Mouse (Mus musculus) MEL (cell line): ENCODE data around the gene Pitpnb. TPM values are rescaled to one million over a fixed set of nuclear protein-coding genes. Genes with fewer than 3 reads are reported as not detected.

Experiments
- DNase-seq: peaks from one replicate; pipeline ENCODE4 v3.0.0; 2011; ENCODE audit warnings: low read depth, low spot score
- H3K27ac ChIP-seq: 2 replicates; pipeline ENCODE4 v1.5.1; 2012; ENCODE audit warnings: low read depth, mild to moderate bottlenecking, control low read depth, low read length, moderate library complexity; ENCODE audit not compliant: control insufficient read depth
- H3K27me3 ChIP-seq, 2 experiments: fragments of 150-350 bp in 1 of 2; sonication (generic) in 1 of 2; 2 replicates each; pipeline ENCODE4 v1.6.1; 2012; ENCODE audit warnings: low read length in 2 of 2, mild to moderate bottlenecking in 2 of 2, improper control_type of control experiment in 1 of 2, moderate library complexity in 1 of 2; ENCODE audit not compliant: insufficient read depth in 2 of 2, control insufficient read depth in 1 of 2
- H3K36me3 ChIP-seq, 2 experiments: 2 replicates each; pipeline ENCODE4 v1.6.1; 2012 to 2014; ENCODE audit warnings: low read length in 2 of 2, improper control_type of control experiment in 1 of 2, inconsistent platforms in 1 of 2, mild to moderate bottlenecking in 1 of 2; ENCODE audit not compliant: insufficient read depth in 2 of 2, control insufficient read depth in 1 of 2
- H3K4me1 ChIP-seq, 2 experiments: fragments of 150-350 bp in 1 of 2; sonication (generic) in 1 of 2; 2 replicates each; pipeline ENCODE4 v1.6.1; 2012; ENCODE audit warnings: low read length in 2 of 2, improper control_type of control experiment in 1 of 2, mild to moderate bottlenecking in 1 of 2; ENCODE audit not compliant: insufficient read depth in 2 of 2, control insufficient read depth in 1 of 2
- H3K4me3 ChIP-seq, 2 experiments: fragments of 150-350 bp in 1 of 2; sonication (generic) in 1 of 2; 2 replicates each; pipeline ENCODE4 v1.5.1; 2012; ENCODE audit warnings: low read depth in 2 of 2, low read length in 2 of 2, mild to moderate bottlenecking in 2 of 2, moderate library complexity in 2 of 2, control low read depth in 1 of 2, improper control_type of control experiment in 1 of 2; ENCODE audit not compliant: control insufficient read depth in 1 of 2, insufficient read depth in 1 of 2
- H3K79me2 ChIP-seq: 2 replicates; pipeline ENCODE4 v1.6.1; 2012; ENCODE audit warnings: mild to moderate bottlenecking, low read length, moderate library complexity; ENCODE audit not compliant: control insufficient read depth, poor library complexity, insufficient read depth
- H3K9ac ChIP-seq: 2 replicates; pipeline ENCODE4 v1.6.1; 2012; ENCODE audit warnings: low read depth, mild to moderate bottlenecking, control low read depth, low read length, moderate library complexity; ENCODE audit not compliant: control insufficient read depth, poor library complexity, severe bottlenecking
- H3K9me3 ChIP-seq: fragments of 150-350 bp; sonication (generic); replicated peaks from 2 replicates; pipeline ENCODE4 v1.6.1; 2012; ENCODE audit warnings: mild to moderate bottlenecking, low read length, improper control_type of control experiment, moderate library complexity; ENCODE audit not compliant: insufficient read depth
- BHLHE40 ChIP-seq: IDR thresholded peaks from 2 replicates; pipeline ENCODE4 v1.6.1; 2012; ENCODE audit warnings: low read depth, mild to moderate bottlenecking, inconsistent platforms, low read length, improper control_type of control experiment, borderline replicate concordance
- CHD1 ChIP-seq: IDR thresholded peaks from 2 replicates; pipeline ENCODE4 v1.6.1; 2012; ENCODE audit warnings: low read depth, mild to moderate bottlenecking, inconsistent platforms, low read length, improper control_type of control experiment
- CHD2 ChIP-seq: IDR thresholded peaks from 2 replicates; pipeline ENCODE4 v1.6.1; 2011; ENCODE audit warnings: low read length, improper control_type of control experiment
- E2F4 ChIP-seq: IDR thresholded peaks from 2 replicates; pipeline ENCODE4 v1.6.1; 2011; ENCODE audit warnings: low read depth, low read length, improper control_type of control experiment, borderline replicate concordance
- ELF1 ChIP-seq: IDR thresholded peaks from 2 replicates; pipeline ENCODE4 v1.6.1; 2014; ENCODE audit warnings: low read depth, mild to moderate bottlenecking, inconsistent platforms, low read length, improper control_type of control experiment, moderate library complexity
- EP300 ChIP-seq, 2 experiments: IDR thresholded peaks; 2 replicates each; pipeline ENCODE4 v1.6.1; 2011; ENCODE audit warnings: improper control_type of control experiment in 2 of 2, low read length in 2 of 2, low read depth in 1 of 2, mild to moderate bottlenecking in 1 of 2
- ETS1 ChIP-seq: IDR thresholded peaks from 2 replicates; pipeline ENCODE4 v1.6.1; 2012; ENCODE audit warnings: low read depth, mild to moderate bottlenecking, inconsistent platforms, low read length, improper control_type of control experiment, moderate library complexity
- HCFC1 ChIP-seq: IDR thresholded peaks from 2 replicates; pipeline ENCODE4 v1.6.1; 2012; ENCODE audit warnings: low read depth, mild to moderate bottlenecking, inconsistent platforms, low read length, improper control_type of control experiment, moderate library complexity
- JUND ChIP-seq: IDR thresholded peaks from 2 replicates; pipeline ENCODE4 v1.6.1; 2011; ENCODE audit warnings: low read depth, mild to moderate bottlenecking, improper control_type of control experiment, low read length
- KAT2A ChIP-seq: conservative IDR thresholded peaks from 2 replicates; pipeline ENCODE4 v1.6.1; 2012; ENCODE audit warnings: low read depth, low read length, improper control_type of control experiment, inconsistent platforms
- MAFK ChIP-seq: IDR thresholded peaks from 2 replicates; pipeline ENCODE4 v1.6.1; 2011; ENCODE audit warnings: low read depth, mild to moderate bottlenecking, low read length, improper control_type of control experiment, borderline replicate concordance
- MAZ ChIP-seq: IDR thresholded peaks from 2 replicates; pipeline ENCODE4 v1.6.1; 2012; ENCODE audit warnings: low read depth, mild to moderate bottlenecking, inconsistent platforms, low read length, improper control_type of control experiment
- MEF2A ChIP-seq: IDR thresholded peaks from 2 replicates; pipeline ENCODE4 v1.6.1; 2014; ENCODE audit warnings: low read depth, mild to moderate bottlenecking, inconsistent platforms, low read length, improper control_type of control experiment; ENCODE audit not compliant: poor library complexity, insufficient replicate concordance, severe bottlenecking; ENCODE audit errors: extremely low read depth
- MXI1 ChIP-seq: IDR thresholded peaks from 2 replicates; pipeline ENCODE4 v1.6.1; 2011; ENCODE audit warnings: mild to moderate bottlenecking, low read depth, low read length, improper control_type of control experiment
- MYB ChIP-seq: IDR thresholded peaks from 2 replicates; pipeline ENCODE4 v1.6.1; 2011; ENCODE audit warnings: mild to moderate bottlenecking, low read depth, low read length, improper control_type of control experiment
- MYC ChIP-seq: IDR thresholded peaks from 2 replicates; pipeline ENCODE4 v1.6.1; 2011; ENCODE audit warnings: low read depth, mild to moderate bottlenecking, low read length, improper control_type of control experiment, moderate library complexity
- NELFE ChIP-seq: IDR thresholded peaks from 2 replicates; pipeline ENCODE4 v1.6.1; 2011; ENCODE audit warnings: low read depth, low read length, improper control_type of control experiment
- POLR2AphosphoS2 ChIP-seq: IDR thresholded peaks from 2 replicates; pipeline ENCODE4 v1.6.1; 2011; ENCODE audit warnings: low read length, improper control_type of control experiment
- POLR2AphosphoS5 ChIP-seq: IDR thresholded peaks from 2 replicates; pipeline ENCODE4 v1.6.1; 2012; ENCODE audit warnings: low read depth, borderline replicate concordance, mild to moderate bottlenecking, inconsistent platforms, low read length, moderate library complexity, mixed read lengths
- RAD21 ChIP-seq: IDR thresholded peaks from 2 replicates; pipeline ENCODE4 v1.6.1; 2011; ENCODE audit warnings: mild to moderate bottlenecking, low read depth, low read length, improper control_type of control experiment
- SIN3A ChIP-seq: IDR thresholded peaks from 2 replicates; pipeline ENCODE4 v1.6.1; 2012; ENCODE audit warnings: low read length, improper control_type of control experiment, inconsistent platforms
- SMC3 ChIP-seq: IDR thresholded peaks from 2 replicates; pipeline ENCODE4 v1.6.1; 2011; ENCODE audit warnings: low read depth, low read length, improper control_type of control experiment
- TCF12 ChIP-seq: IDR thresholded peaks from 2 replicates; pipeline ENCODE4 v1.6.1; 2014; ENCODE audit warnings: low read depth, mild to moderate bottlenecking, inconsistent platforms, low read length, improper control_type of control experiment, moderate library complexity
- UBTF ChIP-seq: IDR thresholded peaks from 2 replicates; pipeline ENCODE4 v1.6.1; 2012; ENCODE audit warnings: low read depth, mild to moderate bottlenecking, inconsistent platforms, low read length, improper control_type of control experiment, moderate library complexity, borderline replicate concordance; ENCODE audit not compliant: insufficient read depth
- USF2 ChIP-seq, 2 experiments: IDR thresholded peaks; 2 replicates each; pipeline ENCODE4 v1.6.1; 2011 to 2012; ENCODE audit warnings: improper control_type of control experiment in 2 of 2, low read length in 2 of 2, borderline replicate concordance in 1 of 2, inconsistent platforms in 1 of 2, low read depth in 1 of 2, mild to moderate bottlenecking in 1 of 2; ENCODE audit not compliant: insufficient read depth in 1 of 2
- ZKSCAN1 ChIP-seq: IDR thresholded peaks from 2 replicates; pipeline ENCODE4 v1.6.1; 2012; ENCODE audit warnings: low read depth, mild to moderate bottlenecking, inconsistent platforms, low read length, improper control_type of control experiment, moderate library complexity
- ZMIZ1 ChIP-seq: IDR thresholded peaks from 2 replicates; pipeline ENCODE4 v1.6.1; 2012; ENCODE audit warnings: low read depth, mild to moderate bottlenecking, inconsistent platforms, low read length, improper control_type of control experiment, moderate library complexity
- polyA plus RNA-seq, 2 experiments: library from polyadenylated mRNA; stranded (reverse) in 1 of 2; unstranded in 1 of 2; fragments of >175 nt in 1 of 2; fragments of >200 nt in 1 of 2; gene quantifications; 2 replicates each; pipeline versions ENCODE4 v1.2.1 to v1.2.4; 2012; ENCODE audit warnings: low replicate concordance in 2 of 2, low read depth in 1 of 2; ENCODE audit not compliant: insufficient read length in 2 of 2, insufficient read depth in 1 of 2, missing spikeins in 1 of 2
- total RNA-seq: library from RNA; depleted of rRNA; stranded (reverse); fragments of 300-350 nt; gene quantifications from 2 replicates; pipeline ENCODE4 v1.2.3, GENCODE M21; 2012

Pitpnb gene
- total and polyA plus RNA-seq, 3 experiments: 21.8 to 111 (median 88.5) TPM

DNA sequence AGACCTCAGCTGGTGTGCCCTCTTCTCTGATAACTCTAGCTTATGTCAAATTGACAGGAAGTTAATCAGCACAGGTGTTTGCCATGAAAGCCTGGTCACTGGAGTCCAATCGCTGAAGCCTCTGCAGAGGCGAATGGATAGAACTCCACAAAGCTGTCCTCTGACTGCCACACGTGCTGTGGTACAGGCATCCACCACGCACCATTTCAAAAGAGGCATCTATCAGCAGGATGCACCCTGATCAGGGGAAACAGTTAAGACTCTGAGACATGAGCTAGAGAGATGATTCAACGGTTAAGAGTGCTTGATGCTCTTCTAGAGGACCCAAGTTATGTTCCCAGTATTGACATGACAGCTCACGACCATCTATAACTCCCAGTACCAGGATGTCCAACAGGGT, 15.5 kb upstream of the Pitpnb start:
- no peaks in the 10 kb centered on the region; a peak in 1 of 4 replicates for H3K36me3 ChIP-seq
- H3K4me3 ChIP-seq: no peak overlapping the region
- no peaks in the 10 kb centered on the region for H3K27me3 ChIP-seq
- H3K9me3 ChIP-seq: no peaks in the 10 kb centered on the region
- no peaks in the 10 kb centered on the region for H3K79me2 ChIP-seq
- TF ChIP-seq RAD21 (no peak), HCFC1 (no peak), ETS1 (no peak), EP300 (IDR thresholded peaks at IDR 0.05; ENCODE audit: low read depth in 1 of 2, low read length in 2 of 2) (no peak), MAZ (no peak), CHD1 (no peak), ZKSCAN1 (no peak), UBTF (no peak), E2F4 (no peak), MEF2A (no peak), KAT2A (no peak), ELF1 (no peak), MYC (no peak), MXI1 (no peak), BHLHE40 (no peak), NELFE (no peak), JUND (no peak), MYB (no peak), USF2 (IDR thresholded peaks at IDR 0.05; ENCODE audit: borderline replicate concordance in 1 of 2, insufficient read depth in 1 of 2, low read depth in 1 of 2, low read length in 2 of 2) (no peak), CHD2 (no peak)
- DNase-seq: no peak
- no peak overlapping the region for H3K9ac ChIP-seq
- H3K4me1 ChIP-seq: peaks cover 0 to 3% of the 10 kb centered on the region in 2 experiments; a peak in 1 of 4 replicates
- H3K27ac ChIP-seq: no peak overlapping the region

DNA sequence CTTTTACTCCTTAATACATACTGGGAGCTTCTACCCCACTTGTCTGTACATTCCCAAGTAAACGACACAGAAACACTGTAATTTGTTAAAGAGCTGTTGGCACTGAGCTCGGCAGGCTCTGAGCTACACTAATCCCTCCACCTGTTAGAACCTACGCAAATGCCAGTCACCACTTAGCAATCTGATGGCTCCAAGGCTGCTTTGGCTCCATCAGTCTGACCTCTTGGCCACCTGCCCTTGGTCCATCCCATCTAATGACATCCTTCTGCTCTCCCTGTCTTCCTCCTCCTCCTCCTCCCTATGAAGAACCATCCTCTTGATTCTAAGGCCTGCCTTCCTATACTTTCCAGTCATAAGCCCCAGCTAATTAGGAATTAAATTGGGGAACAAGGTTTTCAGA, 13.0 kb upstream of the Pitpnb start:
- no peak for TF ChIP-seq EP300 (IDR thresholded peaks at IDR 0.05; ENCODE audit: low read depth in 1 of 2, low read length in 2 of 2)
- TF ChIP-seq KAT2A: no peak
- no peak for TF ChIP-seq RAD21
- TF ChIP-seq ZKSCAN1: no peak
- TF ChIP-seq POLR2AphosphoS5: no peak
- TF ChIP-seq MEF2A: no peak
- no peak for TF ChIP-seq MYB
- TF ChIP-seq TCF12: no peak
- no peak for TF ChIP-seq SIN3A
- no peak for TF ChIP-seq ZMIZ1
- TF ChIP-seq POLR2AphosphoS2: no peak
- TF ChIP-seq MAFK: no peak
- no peak for TF ChIP-seq HCFC1
- TF ChIP-seq CHD2: no peak
- no peak for TF ChIP-seq SMC3

More for the DNA sequence above, 13.0 kb upstream of the Pitpnb start:
- Histone ChIP-seq H3K4me3 (no peak overlapping the region), H3K79me2 (no peaks in the 10 kb centered on the region), H3K9ac (no peak overlapping the region), H3K9me3 (no peaks in the 10 kb centered on the region), H3K27ac (no peak overlapping the region), H3K4me1 (peaks cover 0 to 3% of the 10 kb centered on the region in 2 experiments; a peak in 1 of 4 replicates), H3K36me3 (no peaks in the 10 kb centered on the region; a peak in 1 of 4 replicates), H3K27me3 (peaks cover 0 to 6% of the 10 kb centered on the region in 2 experiments; a peak in 3 of 4 replicates)
- DNase-seq: no peak
